Mouse (Mus musculus) midbrain, embryonic 15.5 days (tissue): ENCODE measurements around the gene Accsl. TPM values are rescaled to one million over a fixed set of nuclear protein-coding genes. Genes with fewer than 3 reads are reported as not detected.

Source experiments
- ATAC-seq: fragments of 200-750 bp; cut with Nextera tagmentation; replicated peaks from 2 replicates; pipeline ENCODE4 v1.8.0; 2017; ENCODE audit warnings: moderate TSS enrichment
- H3K27ac ChIP-seq: fragments of 300-500 bp; sonication (generic); 2 replicates; pipeline ENCODE4 v1.5.1; 2015; ENCODE audit warnings: mild to moderate bottlenecking, inconsistent platforms
- H3K27me3 ChIP-seq: fragments of 300-500 bp; sonication (generic); replicated peaks from 2 replicates; pipeline ENCODE4 v1.6.1; 2015; ENCODE audit warnings: inconsistent platforms
- H3K36me3 ChIP-seq: fragments of 300-500 bp; sonication (generic); replicated peaks from 2 replicates; pipeline ENCODE4 v1.6.1; 2015; ENCODE audit warnings: inconsistent platforms
- H3K4me1 ChIP-seq: fragments of 300-500 bp; sonication (generic); 2 replicates; pipeline ENCODE4 v1.6.1; 2015; ENCODE audit warnings: inconsistent platforms
- H3K4me2 ChIP-seq: fragments of 300-500 bp; sonication (generic); 2 replicates; pipeline ENCODE4 v1.6.1; 2015; ENCODE audit warnings: inconsistent platforms, mild to moderate bottlenecking, moderate library complexity
- H3K4me3 ChIP-seq: fragments of 300-500 bp; sonication (generic); 2 replicates; pipeline ENCODE4 v1.5.1; 2015; ENCODE audit warnings: mild to moderate bottlenecking, inconsistent platforms
- H3K9ac ChIP-seq: fragments of 300-500 bp; sonication (generic); 2 replicates; pipeline ENCODE4 v1.6.1; 2015; ENCODE audit warnings: mild to moderate bottlenecking, inconsistent platforms
- H3K9me3 ChIP-seq: fragments of 300-500 bp; sonication (generic); 2 replicates; pipeline ENCODE4 v1.6.1; 2016; ENCODE audit warnings: inconsistent platforms
- WGBS: fragments of 180-500 bp; shearing (Covaris S2); methylation state at CpG from one replicate; pipeline ENCODE4 v1.1.7; 2015; ENCODE audit warnings: mixed read lengths; 5-methylcytosine and 5-hydroxymethylcytosine counted together
- polyA plus RNA-seq: library from polyadenylated mRNA; unstranded; fragments of >200 nt; fragmentation: Nextera tagmentation; extraction: Ambion mirVana; gene quantifications from 2 replicates; pipeline ENCODE4 v1.2.1, GENCODE M21; 2015

Gene Accsl
- 0.17 and 0.32 TPM in 2 replicates for polyA plus RNA-seq

DNA sequence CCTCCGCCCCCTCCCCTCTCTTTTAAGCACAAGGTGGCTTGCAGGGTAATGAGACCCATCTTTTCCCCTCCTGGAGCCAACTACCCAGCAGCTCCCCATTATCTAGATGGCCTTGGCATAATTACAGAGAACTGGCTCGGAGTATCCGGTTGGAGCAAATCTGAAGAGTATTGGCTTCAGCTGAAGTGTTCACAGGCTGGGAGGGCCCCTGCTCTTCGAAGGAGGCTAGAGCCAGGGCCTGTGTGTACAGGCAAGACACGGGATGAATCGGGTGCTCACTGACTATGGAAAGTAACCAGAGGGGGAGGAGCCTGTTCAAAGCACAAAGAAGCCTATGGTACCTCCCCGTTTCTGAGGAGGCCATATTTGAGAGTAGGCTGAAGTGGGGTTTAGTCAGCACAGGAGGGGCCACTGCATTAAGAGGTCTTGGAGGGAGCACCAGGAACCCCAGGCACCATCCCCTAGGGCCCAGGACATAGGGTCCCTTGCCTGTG lies at the start of gene Accsl:
Gene Accsl (minus strand): TSS at position 51 of the 494 bp plus-strand sequence.
- Histone ChIP-seq H3K4me1 (peaks cover 4% of the 10 kb centered on the region), H3K36me3 (no peaks in the 10 kb centered on the region), H3K4me3 (no peak within 1 kb of the TSS), H3K27me3 (no peaks in the 10 kb centered on the region), H3K9me3 (no peaks in the 10 kb centered on the region), H3K27ac (no peak within 1 kb of the TSS), H3K4me2 (no peak within 1 kb of the TSS), H3K9ac (no peak within 1 kb of the TSS)
- no peak for ATAC-seq
- WGBS: 76% methylated on average over 7 of the region's 7 CpGs

DNA sequence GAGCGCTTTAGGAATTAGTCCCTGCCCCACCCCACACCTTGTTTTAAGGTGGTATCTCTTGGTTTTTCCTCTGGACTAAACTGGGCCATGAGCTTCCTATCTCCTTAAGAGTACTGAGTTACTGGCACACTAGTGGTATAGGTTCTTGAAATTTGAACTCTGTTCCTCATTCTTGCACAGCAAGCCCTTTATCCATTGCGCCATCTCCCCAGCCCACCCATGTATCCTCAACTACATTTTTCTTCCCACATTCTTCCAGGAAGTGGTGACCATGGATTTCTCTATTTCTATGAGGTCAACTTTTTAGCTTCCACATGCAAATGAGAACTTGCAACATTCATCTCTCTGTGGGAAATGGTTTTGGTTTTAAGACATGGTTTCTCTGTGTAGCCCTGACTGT lies 44.6 kb upstream of the Accsl start:
- Histone ChIP-seq H3K4me1 (no peaks in the 10 kb centered on the region), H3K36me3 (no peaks in the 10 kb centered on the region), H3K9ac (no peak overlapping the region), H3K4me2 (no peak overlapping the region), H3K27me3 (no peaks in the 10 kb centered on the region), H3K9me3 (no peaks in the 10 kb centered on the region), H3K27ac (no peak overlapping the region), H3K4me3 (no peak overlapping the region)
- no peak for ATAC-seq
- WGBS: 96% methylated on average over 2 of the region's 2 CpGs

DNA sequence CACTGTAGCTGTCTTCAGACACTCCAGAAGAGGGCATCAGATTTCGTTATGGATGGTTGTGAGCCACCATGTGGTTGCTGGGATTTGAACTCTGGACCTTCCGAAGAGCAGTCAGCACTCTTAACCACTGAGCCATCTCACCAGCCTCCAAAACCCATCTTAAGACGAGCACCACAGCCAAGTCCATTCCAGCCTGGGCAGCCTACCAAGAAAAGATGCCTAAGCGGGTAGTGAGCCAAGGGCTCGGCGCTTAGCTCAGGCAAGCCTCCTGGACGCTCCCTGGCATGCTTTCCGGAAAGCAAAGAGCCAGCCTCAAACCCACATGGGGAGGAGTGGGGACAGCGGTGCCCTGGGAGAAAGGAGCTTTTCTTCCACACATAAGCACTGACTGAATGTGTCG lies 43.0 kb upstream of the Accsl start:
- WGBS: 82% methylated on average over 10 of the region's 10 CpGs
- no peaks in the 10 kb centered on the region for H3K27me3 ChIP-seq
- no peak overlapping the region for H3K4me2 ChIP-seq
- no peak overlapping the region for H3K9ac ChIP-seq
- no peak overlapping the region for H3K4me3 ChIP-seq
- no peaks in the 10 kb centered on the region for H3K36me3 ChIP-seq
- no peak overlapping the region for H3K27ac ChIP-seq
- ATAC-seq: no peak
- H3K4me1 ChIP-seq: peaks cover 16% of the 10 kb centered on the region
- H3K9me3 ChIP-seq: no peaks in the 10 kb centered on the region

DNA sequence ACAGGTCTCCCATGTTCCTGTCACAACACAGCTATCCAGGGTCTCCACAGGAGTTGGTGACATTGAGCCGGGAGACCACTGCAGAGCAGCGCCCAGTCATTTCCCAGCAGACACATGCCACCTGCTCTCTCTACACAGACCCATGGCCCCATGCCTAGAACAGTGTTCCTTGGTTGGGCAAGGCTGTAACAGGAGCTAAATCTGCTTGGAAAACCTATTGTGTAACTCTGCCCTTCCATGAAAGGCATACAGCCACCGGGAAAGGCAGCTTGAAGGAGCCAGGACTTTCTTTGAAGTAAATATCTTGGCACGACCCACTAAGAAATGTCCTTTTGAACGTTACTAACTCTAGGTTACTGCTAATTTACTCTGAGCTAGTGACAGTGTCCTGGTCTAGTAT lies 40.8 kb upstream of the Accsl start:
- Histone ChIP-seq H3K36me3 (no peaks in the 10 kb centered on the region), H3K27me3 (no peaks in the 10 kb centered on the region), H3K9me3 (no peaks in the 10 kb centered on the region), H3K4me2 (no peak overlapping the region), H3K4me1 (peaks cover 24% of the 10 kb centered on the region), H3K27ac (no peak overlapping the region), H3K4me3 (no peak overlapping the region), H3K9ac (no peak overlapping the region)
- ATAC-seq: no peak
- WGBS: 64% methylated on average over 5 of the region's 5 CpGs

GRCm38 (mm10) chr2:93907519-93908294 lies 38.8 kb upstream of the Accsl start:
- Histone ChIP-seq H3K9me3 (no peaks in the 10 kb centered on the region), H3K27ac (peak overlapping the region; percentile 36), H3K4me3 (no peak overlapping the region), H3K4me1 (peaks cover 24% of the 10 kb centered on the region), H3K4me2 (no peak overlapping the region), H3K9ac (no peak overlapping the region), H3K36me3 (no peaks in the 10 kb centered on the region), H3K27me3 (no peaks in the 10 kb centered on the region)
- ATAC-seq: peak; percentile 55
- WGBS: 57% methylated on average over 9 of the region's 9 CpGs

- H3K9ac ChIP-seq: no peak overlapping the region
- no peaks in the 10 kb centered on the region for H3K27me3 ChIP-seq
- no peak for ATAC-seq
- H3K4me3 ChIP-seq: no peak overlapping the region
- H3K27ac ChIP-seq: 0 out of 2 replicates have a peak overlapping the region, but pooled peaks have one; percentile 4
- H3K9me3 ChIP-seq: no peaks in the 10 kb centered on the region
- H3K4me1 ChIP-seq: peaks cover 24% of the 10 kb centered on the region
- H3K4me2 ChIP-seq: no peak overlapping the region
- H3K36me3 ChIP-seq: no peaks in the 10 kb centered on the region
- WGBS: 31% methylated on average over 4 of the region's 4 CpGs
Observed at GRCm38 (mm10) chr2:93906316-93906715, 37.4 kb upstream of the Accsl start.

DNA sequence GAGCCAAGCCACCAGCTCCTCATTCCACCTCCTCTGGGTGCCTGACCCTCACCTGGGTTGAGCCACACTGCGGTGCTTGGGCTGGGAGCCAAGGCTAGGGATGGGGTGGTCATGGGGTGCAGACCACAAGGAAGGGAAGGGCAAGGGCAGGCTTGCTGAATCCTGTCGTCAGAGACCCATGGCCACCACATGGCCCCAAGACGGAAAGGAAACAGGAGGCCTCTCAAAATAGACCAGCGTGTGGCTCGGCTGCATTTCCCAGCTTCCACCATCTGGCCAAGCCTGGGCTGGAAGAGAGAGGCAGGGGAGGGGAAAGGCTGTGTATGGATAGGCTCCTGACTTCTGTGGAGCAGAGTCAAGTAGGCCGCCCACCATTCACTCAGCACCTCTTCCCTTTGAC lies 34.5 kb upstream of the Accsl start:
- Histone ChIP-seq H3K4me3 (no peak overlapping the region), H3K4me2 (no peak overlapping the region), H3K27ac (no peak overlapping the region), H3K9ac (no peak overlapping the region), H3K4me1 (peaks cover 22% of the 10 kb centered on the region), H3K27me3 (no peaks in the 10 kb centered on the region), H3K9me3 (no peaks in the 10 kb centered on the region), H3K36me3 (no peaks in the 10 kb centered on the region)
- WGBS: 86% methylated on average over 6 of the region's 6 CpGs
- no peak for ATAC-seq

DNA sequence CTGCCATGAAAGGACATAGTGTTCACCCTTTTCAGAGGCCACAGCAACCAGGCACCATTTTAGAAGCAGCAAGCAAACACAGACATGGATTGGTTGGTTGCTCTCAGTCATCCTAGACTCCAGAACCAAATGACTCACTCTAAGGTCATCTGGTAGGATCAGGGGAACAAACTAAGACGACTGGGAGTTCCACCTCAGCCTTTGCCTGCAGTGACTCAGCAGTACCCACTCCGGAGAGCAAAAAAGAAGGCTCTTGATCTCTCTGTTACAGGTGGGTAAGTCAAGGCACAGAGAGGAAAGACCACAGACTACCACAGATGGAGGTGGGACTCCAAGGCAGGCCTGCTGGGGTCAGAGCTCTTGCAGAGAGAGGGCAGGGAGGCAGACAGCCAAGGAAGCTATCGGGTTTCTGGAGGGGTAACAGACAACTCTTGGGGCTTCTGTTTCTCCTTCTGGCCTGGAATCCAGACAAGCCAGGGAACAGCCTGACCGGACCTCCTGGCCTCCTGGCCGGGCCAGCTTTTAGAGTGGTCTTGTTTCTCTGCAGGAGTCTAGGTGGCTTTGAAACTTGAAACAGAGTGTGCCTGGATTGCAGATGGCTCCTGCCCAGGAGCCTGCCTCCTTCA lies 33.8 kb upstream of the Accsl start:
- WGBS: 66% methylated on average over 5 of the region's 5 CpGs

GRCm38 (mm10) chr2:93899397-93900380 lies 30.7 kb upstream of the Accsl start:
- no peak for ATAC-seq
- H3K27ac ChIP-seq: no peak overlapping the region
- 44% methylated on average over 16 of the region's 16 CpGs for WGBS

More for the DNA sequence above, 33.8 kb upstream of the Accsl start:
- Histone ChIP-seq H3K36me3 (no peaks in the 10 kb centered on the region), H3K4me1 (peaks cover 16% of the 10 kb centered on the region), H3K4me3 (no peak overlapping the region), H3K27me3 (no peaks in the 10 kb centered on the region), H3K9me3 (no peaks in the 10 kb centered on the region), H3K4me2 (no peak overlapping the region), H3K27ac (no peak overlapping the region), H3K9ac (no peak overlapping the region)
- no peak for ATAC-seq

DNA sequence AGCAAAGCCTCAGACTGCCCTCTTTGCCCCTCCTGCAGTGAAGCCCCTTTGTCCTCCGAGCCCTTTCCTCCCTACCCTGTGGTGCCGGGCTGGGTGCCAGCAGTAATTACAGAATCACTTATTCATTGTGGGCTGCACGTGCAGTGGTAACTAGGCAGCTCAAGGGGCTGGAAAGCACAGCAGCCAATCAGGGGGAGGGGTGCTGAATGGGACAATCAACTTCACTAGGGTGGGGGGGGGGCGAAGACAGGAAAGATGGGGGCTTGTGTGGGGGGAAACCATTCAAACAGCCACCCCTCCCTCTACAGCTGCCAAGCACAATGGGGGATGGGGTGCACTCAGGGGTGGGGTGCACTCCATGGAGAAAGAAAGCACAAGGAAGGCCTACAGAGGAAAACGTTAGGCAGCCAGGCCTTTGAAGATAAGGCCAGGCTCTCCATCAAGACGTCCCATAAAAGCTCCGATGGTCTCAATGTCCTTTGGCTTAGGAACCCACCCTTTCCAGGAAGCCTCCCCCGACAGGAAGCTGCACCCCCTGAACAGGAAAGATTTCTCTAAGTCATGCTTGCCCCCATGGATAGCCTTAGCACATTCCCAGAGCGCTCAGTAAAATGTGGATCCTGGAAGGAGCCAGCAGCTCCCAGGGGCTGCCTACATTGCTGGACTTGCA lies 22.8 kb upstream of the Accsl start:
- WGBS: 14% methylated on average over 9 of the region's 9 CpGs
- Histone ChIP-seq H3K27me3 (no peaks in the 10 kb centered on the region), H3K36me3 (no peaks in the 10 kb centered on the region), H3K9me3 (no peaks in the 10 kb centered on the region), H3K27ac (peak overlapping the region; percentile 74), H3K4me3 (no peak overlapping the region), H3K4me2 (no peak overlapping the region), H3K4me1 (peaks cover 13% of the 10 kb centered on the region), H3K9ac (no peak overlapping the region)
- peak; percentile 96 for ATAC-seq

More at GRCm38 (mm10) chr2:93899397-93900380, 30.7 kb upstream of the Accsl start:
- Histone ChIP-seq H3K4me2 (no peak overlapping the region), H3K36me3 (no peaks in the 10 kb centered on the region), H3K9ac (no peak overlapping the region), H3K4me1 (no peaks in the 10 kb centered on the region), H3K9me3 (no peaks in the 10 kb centered on the region), H3K27me3 (no peaks in the 10 kb centered on the region), H3K4me3 (no peak overlapping the region)

DNA sequence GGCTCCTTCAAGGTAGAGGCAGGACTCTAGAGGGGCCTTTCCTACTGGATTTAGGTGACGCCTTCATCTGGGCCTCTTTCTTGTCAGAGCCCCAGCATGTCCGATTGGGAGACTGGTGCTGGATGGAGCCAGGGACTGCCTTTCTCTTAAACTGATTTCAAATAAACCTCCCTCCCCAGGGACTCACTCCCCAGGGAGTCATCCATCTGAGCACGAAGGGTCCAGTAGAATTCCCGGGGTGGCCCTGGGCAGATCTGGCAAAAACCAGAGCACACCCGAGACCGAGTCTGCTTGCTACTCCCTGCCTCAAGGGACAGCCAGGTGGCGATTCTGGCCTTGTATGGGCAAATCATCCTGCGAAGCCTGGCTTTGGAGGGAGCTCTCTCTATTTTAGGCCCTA lies 21.2 kb upstream of the Accsl start:
- Histone ChIP-seq H3K4me2 (no peak overlapping the region), H3K36me3 (no peaks in the 10 kb centered on the region), H3K4me3 (no peak overlapping the region), H3K9me3 (no peaks in the 10 kb centered on the region), H3K27ac (no peak overlapping the region), H3K4me1 (peaks cover 13% of the 10 kb centered on the region), H3K27me3 (no peaks in the 10 kb centered on the region), H3K9ac (no peak overlapping the region)
- WGBS: 74% methylated on average over 8 of the region's 8 CpGs
- ATAC-seq: no peak
